Mouse (Mus musculus) embryonic facial prominence, embryonic 14.5 days (tissue): ENCODE measurements around the gene Msi2. TPM values are rescaled to one million over a fixed set of nuclear protein-coding genes. Genes with fewer than 3 reads are reported as not detected.

Source experiments
- ATAC-seq: fragments of 200-750 bp; cut with Nextera tagmentation; 2 replicates; pipeline ENCODE4 v1.8.0; 2017; ENCODE audit warnings: low read depth, moderate number of reproducible peaks, moderate TSS enrichment
- DNase-seq: peaks from one replicate; pipeline ENCODE4 v3.0.0-alpha.2; 2015; ENCODE audit warnings: low spot score
- H3K27ac ChIP-seq: fragments of 300-500 bp; sonication (generic); replicated peaks from 2 replicates; pipeline ENCODE4 v1.5.1; 2014; ENCODE audit warnings: low read depth, mild to moderate bottlenecking, low read length, moderate library complexity
- H3K27me3 ChIP-seq: fragments of 300-500 bp; sonication (generic); replicated peaks from 2 replicates; pipeline ENCODE4 v1.6.1; 2014; ENCODE audit warnings: low read length; ENCODE audit not compliant: control insufficient read depth, insufficient read depth
- H3K36me3 ChIP-seq: fragments of 300-500 bp; sonication (generic); 2 replicates; pipeline ENCODE4 v1.6.1; 2014; ENCODE audit warnings: low read length, mixed read lengths; ENCODE audit not compliant: control insufficient read depth, insufficient read depth
- H3K4me1 ChIP-seq: fragments of 300-500 bp; sonication (generic); 2 replicates; pipeline ENCODE4 v1.6.1; 2014; ENCODE audit warnings: antibody characterized with exemption, low read length; ENCODE audit not compliant: control insufficient read depth, insufficient read depth
- H3K4me2 ChIP-seq: fragments of 300-500 bp; sonication (generic); 2 replicates; pipeline ENCODE4 v1.6.1; 2014; ENCODE audit warnings: low read depth, mild to moderate bottlenecking, low read length, moderate library complexity, mixed read lengths
- H3K4me3 ChIP-seq: fragments of 300-500 bp; sonication (generic); 2 replicates; pipeline ENCODE4 v1.5.1; 2014; ENCODE audit warnings: low read depth, mild to moderate bottlenecking, low read length
- H3K9ac ChIP-seq: fragments of 300-500 bp; sonication (generic); 2 replicates; pipeline ENCODE4 v1.6.1; 2014; ENCODE audit warnings: low read depth, mild to moderate bottlenecking, low read length, moderate library complexity, mixed read lengths
- H3K9me3 ChIP-seq: fragments of 300-500 bp; sonication (generic); 2 replicates; pipeline ENCODE4 v1.6.1; 2016; ENCODE audit warnings: low read length; ENCODE audit not compliant: control insufficient read depth
- WGBS: fragments of 180-500 bp; shearing (Covaris S2); extraction: QIAGEN DNeasy Blood & Tissue Kit; methylation state at CpG from one replicate; pipeline ENCODE4 v1.1.7; 2014; 5-methylcytosine and 5-hydroxymethylcytosine counted together
- polyA plus RNA-seq: library from polyadenylated mRNA; unstranded; fragments of >200 nt; fragmentation: Nextera tagmentation; extraction: Ambion mirVana; gene quantifications from 2 replicates; pipeline ENCODE4 v1.2.1, GENCODE M21; 2014

Gene Msi2
- polyA plus RNA-seq, 1 experiment from 2014 or later, result 15.2 TPM

DNA sequence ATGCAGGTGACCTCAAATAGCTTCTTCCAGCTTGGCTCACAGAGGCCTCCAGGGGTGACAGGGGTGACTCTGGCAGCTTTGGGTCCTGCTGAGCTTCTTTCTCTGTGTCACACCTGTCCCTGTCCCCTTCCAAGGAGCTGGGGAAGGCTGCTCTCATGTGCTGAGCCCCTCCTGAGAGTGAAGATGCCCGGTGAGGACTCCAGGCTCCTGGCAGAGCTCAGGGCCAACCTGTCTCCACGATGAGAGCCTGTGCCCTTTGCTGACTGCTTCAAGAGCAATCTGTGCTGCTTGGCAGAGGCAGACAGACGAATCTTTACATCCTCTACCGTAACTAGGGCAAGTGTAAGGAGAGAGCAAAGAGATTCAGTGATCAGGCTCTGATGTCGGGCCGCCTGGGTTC, 407.5 kb downstream of the Msi2 start:
- Histone ChIP-seq H3K36me3 (no peaks in the 10 kb centered on the region), H3K27ac (no peak overlapping the region), H3K9ac (no peak overlapping the region), H3K27me3 (no peaks in the 10 kb centered on the region), H3K9me3 (no peaks in the 10 kb centered on the region), H3K4me1 (peaks cover 7% of the 10 kb centered on the region), H3K4me2 (no peak overlapping the region), H3K4me3 (no peak overlapping the region)
- 44% methylated on average over 6 of the region's 6 CpGs for WGBS
- DNase-seq (no peak), ATAC-seq (no peak)

DNA sequence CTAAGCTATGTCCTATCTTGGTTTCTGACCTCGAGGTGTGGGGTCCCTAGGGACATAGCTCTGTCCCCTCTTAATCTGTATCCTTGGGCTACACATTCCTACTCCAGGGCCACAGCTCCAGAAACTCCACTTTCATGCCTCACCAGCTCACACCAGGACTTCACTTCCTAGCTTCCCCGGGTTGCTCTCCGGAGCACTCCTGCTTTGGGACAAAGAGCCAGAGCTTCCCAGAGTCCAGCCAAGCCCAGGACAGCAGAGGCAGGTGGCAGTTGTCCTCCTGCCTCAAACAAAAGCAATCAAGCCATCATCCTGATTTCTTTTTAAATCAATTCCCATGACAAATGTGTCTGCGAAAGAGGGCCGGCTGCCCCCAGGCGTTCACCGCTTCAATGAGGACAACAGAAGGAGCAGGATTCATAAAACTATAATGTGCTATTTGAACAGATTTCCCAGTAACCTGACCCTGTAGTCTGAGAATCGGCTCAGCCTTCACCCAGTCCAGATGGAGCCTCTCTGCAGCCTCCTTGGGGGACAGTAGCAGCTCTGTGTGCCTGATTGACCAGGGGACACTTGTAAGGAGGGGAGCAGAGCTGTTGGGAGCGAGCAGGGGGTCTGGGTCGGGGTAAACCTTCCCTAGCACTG, 409.1 kb downstream of the Msi2 start:
- Histone ChIP-seq H3K27me3 (no peaks in the 10 kb centered on the region), H3K4me3 (no peak overlapping the region), H3K27ac (no peak overlapping the region), H3K9me3 (no peaks in the 10 kb centered on the region), H3K9ac (no peak overlapping the region), H3K4me1 (peaks cover 7% of the 10 kb centered on the region), H3K36me3 (no peaks in the 10 kb centered on the region), H3K4me2 (no peak overlapping the region)
- DNase-seq, result peak; percentile 43
- 30% methylated on average over 10 of the region's 10 CpGs for WGBS
- peak; percentile 75; the same call in 1 of the 2 replicates for ATAC-seq

DNA sequence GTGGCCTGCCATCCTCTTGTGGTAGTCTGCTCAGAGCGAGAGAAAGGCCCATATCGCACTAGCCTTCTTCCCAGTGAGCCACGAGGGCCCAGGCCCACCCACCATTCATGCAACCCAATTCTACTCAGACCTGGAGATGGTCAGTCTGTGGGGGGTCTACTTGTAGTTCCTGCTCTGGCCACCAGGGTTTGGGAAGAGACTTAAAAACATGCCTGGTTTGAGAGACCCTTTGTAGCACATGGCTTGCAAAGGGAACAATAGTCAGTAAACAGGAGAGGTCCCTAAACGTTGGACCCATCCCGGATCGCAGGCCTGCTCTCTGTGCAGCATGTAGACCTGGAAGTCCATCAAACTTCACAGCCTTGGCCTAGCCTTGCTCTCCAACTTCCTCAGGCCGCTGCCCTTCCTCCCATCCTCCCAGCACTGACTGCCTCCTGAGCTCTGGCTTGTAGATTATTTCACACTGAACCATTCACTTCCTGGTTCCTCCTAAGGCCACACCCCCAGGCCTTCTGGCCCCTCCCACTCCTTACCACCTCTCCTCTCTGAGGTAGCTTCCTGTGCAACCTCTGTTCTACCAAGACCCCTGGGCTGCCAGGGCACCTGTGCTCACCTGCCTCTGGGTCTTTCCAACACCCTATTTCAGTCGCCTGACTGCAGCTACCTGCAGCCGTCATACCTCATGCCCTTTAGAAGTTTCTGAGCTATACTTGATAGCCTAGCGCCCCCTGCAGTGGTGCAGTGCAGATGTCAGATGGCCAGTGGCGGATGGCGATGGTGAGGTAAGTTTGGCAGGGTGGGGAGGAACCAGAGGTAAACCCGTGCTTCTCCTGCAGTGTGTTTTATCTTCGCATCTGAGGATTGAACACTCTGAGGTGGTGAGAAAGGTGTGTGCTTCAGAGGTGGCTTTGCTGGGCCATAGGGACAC, 410.4 kb downstream of the Msi2 start:
- WGBS, result 83% methylated on average over 14 of the region's 14 CpGs
- Histone ChIP-seq H3K4me1 (peaks cover 7% of the 10 kb centered on the region), H3K36me3 (no peaks in the 10 kb centered on the region), H3K4me3 (no peak overlapping the region), H3K4me2 (no peak overlapping the region), H3K9ac (no peak overlapping the region), H3K27me3 (no peaks in the 10 kb centered on the region), H3K9me3 (no peaks in the 10 kb centered on the region), H3K27ac (no peak overlapping the region)
- DNase-seq (no peak), ATAC-seq (no peak; the same call in 1 of the 2 replicates)

DNA sequence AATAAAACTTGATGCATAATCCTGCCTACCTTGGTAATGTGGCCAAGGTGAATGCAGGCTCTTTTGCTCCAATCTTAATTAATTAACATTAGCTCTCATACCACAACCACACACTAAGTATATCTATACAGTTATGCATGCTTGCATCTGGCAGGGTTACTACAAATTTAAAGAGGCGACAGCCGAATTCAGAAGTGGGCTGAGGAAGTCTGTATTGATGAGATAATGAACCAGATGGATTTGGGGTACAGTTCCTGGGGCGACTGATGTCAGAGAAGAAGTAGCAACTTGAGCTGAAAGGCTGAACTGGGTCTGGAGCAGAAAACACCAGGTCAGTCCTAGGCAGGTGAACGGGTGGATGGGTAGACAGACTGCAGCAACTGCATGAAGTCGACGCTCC, 412.6 kb downstream of the Msi2 start:
- Histone ChIP-seq H3K9ac (no peak overlapping the region), H3K4me1 (peaks cover 7% of the 10 kb centered on the region), H3K4me2 (no peak overlapping the region), H3K27ac (no peak overlapping the region), H3K27me3 (no peaks in the 10 kb centered on the region), H3K36me3 (no peaks in the 10 kb centered on the region), H3K9me3 (no peaks in the 10 kb centered on the region), H3K4me3 (no peak overlapping the region)
- WGBS, result 80% methylated on average over 6 of the region's 6 CpGs
- no peak for ATAC-seq
- DNase-seq, result no peak

DNA sequence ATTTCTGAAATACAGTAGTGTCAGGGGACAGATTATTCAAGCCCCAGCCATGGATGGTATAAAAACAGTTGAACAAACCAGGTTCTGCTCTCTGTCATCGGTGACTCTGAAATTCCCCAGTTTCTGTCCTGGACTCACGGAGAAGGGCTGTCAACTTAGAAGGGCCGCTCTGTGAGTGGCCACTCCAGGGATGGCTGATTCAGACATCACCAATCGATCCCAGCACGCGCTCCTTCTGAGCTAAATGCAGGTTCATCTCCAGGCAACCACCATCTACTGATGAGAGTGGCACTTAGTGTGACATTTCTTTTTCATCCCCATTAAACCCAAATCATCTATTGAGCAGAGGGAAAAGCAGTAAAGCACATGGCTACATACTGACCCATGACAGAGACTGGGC, 416.7 kb downstream of the Msi2 start:
- no peak for DNase-seq
- H3K4me3 ChIP-seq, result no peak overlapping the region
- no peaks in the 10 kb centered on the region for H3K36me3 ChIP-seq
- H3K27me3 ChIP-seq, result no peaks in the 10 kb centered on the region
- 46% methylated on average over 6 of the region's 6 CpGs for WGBS
- H3K4me2 ChIP-seq, result no peak overlapping the region
- H3K27ac ChIP-seq, result no peak overlapping the region
- ATAC-seq, result no peak; the same call in 1 of the 2 replicates
- H3K4me1 ChIP-seq, result no peaks in the 10 kb centered on the region
- H3K9ac ChIP-seq, result no peak overlapping the region
- no peaks in the 10 kb centered on the region for H3K9me3 ChIP-seq

DNA sequence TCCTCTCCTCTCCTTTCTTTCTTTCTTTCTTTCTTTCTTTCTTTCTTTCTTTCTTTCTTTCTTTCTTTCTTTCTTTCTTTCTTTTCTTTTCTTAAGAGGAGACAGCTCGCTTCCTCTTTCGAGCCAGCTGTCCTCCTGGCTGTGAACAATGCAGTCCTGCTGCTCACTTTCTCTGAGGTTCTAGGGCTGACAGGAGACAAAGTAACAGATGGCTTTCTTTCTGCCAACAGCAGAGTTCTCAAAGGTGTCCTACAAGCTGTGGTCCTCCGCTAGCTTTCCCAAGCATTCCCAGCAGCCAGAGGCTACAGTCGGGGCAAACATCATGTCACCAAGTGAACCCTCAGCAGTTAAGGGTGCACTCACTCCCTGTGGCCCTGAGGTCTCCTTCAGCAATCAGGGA, 419.0 kb downstream of the Msi2 start:
- no peak for DNase-seq

DNA sequence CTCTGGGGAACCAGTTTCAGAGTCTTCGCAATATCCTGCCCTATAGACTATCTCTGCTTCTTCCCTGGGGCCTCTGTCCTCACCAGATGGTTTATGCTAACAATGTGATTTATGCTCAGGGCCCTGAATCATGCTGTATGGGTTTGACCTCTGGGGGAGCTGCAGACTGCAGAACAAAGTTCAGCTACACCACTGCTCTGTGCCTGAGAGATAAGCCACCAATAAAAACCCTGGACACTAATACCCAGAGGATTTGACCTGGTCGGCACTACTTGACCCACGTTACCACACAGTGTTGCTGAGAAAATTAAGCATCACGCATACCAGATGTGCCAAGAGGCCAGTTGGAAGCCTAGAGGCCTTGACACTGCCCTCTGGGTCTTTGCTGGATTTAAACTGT, 420.8 kb downstream of the Msi2 start:
- H3K36me3 ChIP-seq, result no peaks in the 10 kb centered on the region
- peaks cover 6% of the 10 kb centered on the region; the same call in 1 of the 2 replicates for H3K4me1 ChIP-seq
- no peak overlapping the region for H3K9ac ChIP-seq
- H3K27me3 ChIP-seq, result no peaks in the 10 kb centered on the region
- ATAC-seq (no peak; the same call in 1 of the 2 replicates), DNase-seq (no peak)
- H3K4me3 ChIP-seq, result no peak overlapping the region
- WGBS, result 43% methylated on average over 4 of the region's 4 CpGs
- no peak overlapping the region for H3K27ac ChIP-seq
- no peaks in the 10 kb centered on the region for H3K9me3 ChIP-seq
- no peak overlapping the region for H3K4me2 ChIP-seq

More for the DNA sequence above, 419.0 kb downstream of the Msi2 start:
- Histone ChIP-seq H3K36me3 (no peaks in the 10 kb centered on the region), H3K9ac (no peak overlapping the region), H3K4me1 (peaks cover 1% of the 10 kb centered on the region; the same call in 1 of the 2 replicates), H3K9me3 (no peaks in the 10 kb centered on the region), H3K4me3 (no peak overlapping the region), H3K4me2 (no peak overlapping the region), H3K27ac (no peak overlapping the region), H3K27me3 (no peaks in the 10 kb centered on the region)
- ATAC-seq, result no peak
- WGBS, result 78% methylated on average over 4 of the region's 4 CpGs

DNA sequence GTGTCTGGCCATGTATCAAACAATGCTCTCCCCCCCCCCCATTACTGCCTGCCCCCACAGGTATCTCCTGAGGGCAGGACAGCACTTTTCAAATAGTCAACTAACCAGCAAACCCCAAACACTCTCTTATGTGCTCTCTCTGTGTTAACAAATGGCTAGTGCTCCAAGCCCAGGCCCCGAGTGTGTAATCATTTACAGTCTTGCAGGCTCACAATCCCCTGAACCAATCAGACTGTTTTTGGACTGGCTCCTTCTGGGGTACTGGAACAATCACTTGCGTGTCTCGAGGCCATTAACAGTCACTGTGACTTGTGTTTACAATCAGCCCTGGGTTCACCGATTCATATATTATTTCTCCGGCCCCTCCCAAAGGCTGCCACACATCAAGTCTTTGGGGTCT, 423.0 kb downstream of the Msi2 start:
- ATAC-seq (no peak), DNase-seq (no peak)
- no peak overlapping the region for H3K4me3 ChIP-seq
- H3K9ac ChIP-seq, result no peak overlapping the region
- WGBS, result 67% methylated on average over 5 of the region's 5 CpGs
- H3K4me1 ChIP-seq, result peaks cover 6% of the 10 kb centered on the region; the same call in 1 of the 2 replicates
- no peaks in the 10 kb centered on the region for H3K27me3 ChIP-seq
- no peak overlapping the region for H3K4me2 ChIP-seq
- no peaks in the 10 kb centered on the region for H3K36me3 ChIP-seq
- H3K9me3 ChIP-seq, result no peaks in the 10 kb centered on the region
- no peak overlapping the region for H3K27ac ChIP-seq
